Mouse (Mus musculus) forebrain, embryonic 14.5 days (tissue): ENCODE results near the gene Gm5767. TPM values are rescaled to one million over a fixed set of nuclear protein-coding genes. Genes with fewer than 3 reads are reported as not detected.

Experiments
- ATAC-seq: fragments of 200-750 bp; cut with Nextera tagmentation; 2 replicates; pipeline ENCODE4 v1.8.0; 2017; ENCODE audit warnings: mild to moderate bottlenecking, moderate library complexity
- DNase-seq: peaks from one replicate; pipeline ENCODE4 v3.0.0-alpha.2; 2015; ENCODE audit warnings: low spot score
- H3K27ac ChIP-seq: fragments of 300-500 bp; sonication (generic); 2 replicates; pipeline ENCODE4 v1.5.1; 2014; ENCODE audit warnings: low read depth, mild to moderate bottlenecking, control low read depth, low read length, moderate library complexity
- H3K27me3 ChIP-seq: fragments of 300-500 bp; sonication (generic); replicated peaks from 2 replicates; pipeline ENCODE4 v1.6.1; 2014; ENCODE audit warnings: low read length, control low read depth, mixed read lengths; ENCODE audit not compliant: control insufficient read depth, insufficient read depth
- H3K36me3 ChIP-seq: fragments of 300-500 bp; sonication (generic); 2 replicates; pipeline ENCODE4 v1.6.1; 2014; ENCODE audit warnings: low read length, control low read depth; ENCODE audit not compliant: control insufficient read depth, insufficient read depth
- H3K4me1 ChIP-seq: fragments of 300-500 bp; sonication (generic); 2 replicates; pipeline ENCODE4 v1.6.1; 2014; ENCODE audit warnings: antibody characterized with exemption, low read length, control low read depth; ENCODE audit not compliant: control insufficient read depth, insufficient read depth
- H3K4me2 ChIP-seq: fragments of 300-500 bp; sonication (generic); 2 replicates; pipeline ENCODE4 v1.6.1; 2014; ENCODE audit warnings: mild to moderate bottlenecking, control low read depth, low read length
- H3K4me3 ChIP-seq: fragments of 300-500 bp; sonication (generic); 2 replicates; pipeline ENCODE4 v1.5.1; 2014; ENCODE audit warnings: low read depth, low read length, control low read depth
- H3K9ac ChIP-seq: fragments of 300-500 bp; sonication (generic); 2 replicates; pipeline ENCODE4 v1.6.1; 2014; ENCODE audit warnings: mild to moderate bottlenecking, low read length, control low read depth, moderate library complexity
- H3K9me3 ChIP-seq: fragments of 300-500 bp; sonication (generic); replicated peaks from 2 replicates; pipeline ENCODE4 v1.6.1; 2016; ENCODE audit warnings: low read length, control low read depth, mixed read lengths; ENCODE audit not compliant: control insufficient read depth
- WGBS: fragments of 180-500 bp; shearing (Covaris S2); extraction: QIAGEN DNeasy Blood & Tissue Kit; methylation state at CpG from one replicate; pipeline ENCODE4 v1.1.7; 2014; 5-methylcytosine and 5-hydroxymethylcytosine counted together
- polyA plus RNA-seq: library from polyadenylated mRNA; unstranded; fragments of >200 nt; fragmentation: Nextera tagmentation; extraction: Ambion mirVana; gene quantifications from 2 replicates; pipeline ENCODE4 v1.2.1, GENCODE M21; 2014

The Gm5767 gene
- polyA plus RNA-seq, 1 experiment from 2014 or later = not detected

GRCm38 (mm10) chr16:8672811-8673210, 7.8 kb upstream of the Gm5767 start:
- H3K4me1 ChIP-seq = peaks cover 20% of the 10 kb centered on the region; the same call in 1 of the 2 replicates
- DNase-seq = no peak
- ATAC-seq = no peak
- no peaks in the 10 kb centered on the region for H3K9me3 ChIP-seq
- peak overlapping the region; percentile 74; the same call in 1 of the 2 replicates for H3K9ac ChIP-seq
- 0 out of 2 replicates have a peak, but pooled peaks cover 4% of the 10 kb centered on the region for H3K27me3 ChIP-seq
- H3K36me3 ChIP-seq = no peaks in the 10 kb centered on the region
- H3K4me2 ChIP-seq = peak overlapping the region; percentile 77
- H3K4me3 ChIP-seq = peak overlapping the region; percentile 62; the same call in 1 of the 2 replicates
- H3K27ac ChIP-seq = no peak overlapping the region

- H3K4me2 ChIP-seq = no peak overlapping the region
- DNase-seq (no peak), ATAC-seq (no peak)
- H3K4me1 ChIP-seq = peaks cover 17% of the 10 kb centered on the region; the same call in 1 of the 2 replicates
- no peaks in the 10 kb centered on the region for H3K36me3 ChIP-seq
- no peaks in the 10 kb centered on the region for H3K9me3 ChIP-seq
- 0 out of 2 replicates have a peak, but pooled peaks cover 4% of the 10 kb centered on the region for H3K27me3 ChIP-seq
- no peak overlapping the region for H3K4me3 ChIP-seq
- no peak overlapping the region for H3K9ac ChIP-seq
- 67% methylated on average over 6 of the region's 6 CpGs for WGBS
- H3K27ac ChIP-seq = no peak overlapping the region
Measured at GRCm38 (mm10) chr16:8673343-8673742, 7.2 kb upstream of the Gm5767 start.

- WGBS = 2% methylated on average over 8 of the region's 8 CpGs
- H3K4me3 ChIP-seq = no peak overlapping the region
- H3K27ac ChIP-seq = no peak overlapping the region
- no peaks in the 10 kb centered on the region for H3K36me3 ChIP-seq
- no peaks in the 10 kb centered on the region for H3K9me3 ChIP-seq
- no peak overlapping the region for H3K4me2 ChIP-seq
- H3K4me1 ChIP-seq = peaks cover 14% of the 10 kb centered on the region; the same call in 1 of the 2 replicates
- no peak overlapping the region for H3K9ac ChIP-seq
- ATAC-seq (no peak), DNase-seq (peak; percentile 81)
- H3K27me3 ChIP-seq = 0 out of 2 replicates have a peak, but pooled peaks cover 4% of the 10 kb centered on the region
Measured at GRCm38 (mm10) chr16:8674165-8674564, 6.4 kb upstream of the Gm5767 start.

GRCm38 (mm10) chr16:8675559-8675958, 5.0 kb upstream of the Gm5767 start:
- Histone ChIP-seq H3K27me3 (0 out of 2 replicates have a peak, but pooled peaks cover 4% of the 10 kb centered on the region), H3K9ac (no peak overlapping the region), H3K36me3 (no peaks in the 10 kb centered on the region), H3K9me3 (no peaks in the 10 kb centered on the region), H3K4me2 (no peak overlapping the region), H3K27ac (no peak overlapping the region), H3K4me1 (peaks cover 2% of the 10 kb centered on the region; the same call in 1 of the 2 replicates), H3K4me3 (no peak overlapping the region)
- no peak for DNase-seq
- 86% methylated on average over 8 of the region's 8 CpGs for WGBS
- ATAC-seq = no peak

- no peak overlapping the region for H3K27ac ChIP-seq
- no peaks in the 10 kb centered on the region for H3K36me3 ChIP-seq
- no peaks in the 10 kb centered on the region for H3K4me1 ChIP-seq
- H3K9ac ChIP-seq = no peak overlapping the region
- H3K9me3 ChIP-seq = no peaks in the 10 kb centered on the region
- 70% methylated on average over 2 of the region's 2 CpGs for WGBS
- H3K4me3 ChIP-seq = no peak overlapping the region
- DNase-seq = no peak
- ATAC-seq = no peak
- no peak overlapping the region for H3K4me2 ChIP-seq
- 0 out of 2 replicates have a peak, but pooled peaks cover 4% of the 10 kb centered on the region for H3K27me3 ChIP-seq
Measured at GRCm38 (mm10) chr16:8676228-8676627, 4.3 kb upstream of the Gm5767 start.

GRCm38 (mm10) chr16:8676800-8677199, 3.8 kb upstream of the Gm5767 start:
- Histone ChIP-seq H3K36me3 (no peaks in the 10 kb centered on the region), H3K27ac (no peak overlapping the region), H3K4me3 (no peak overlapping the region), H3K4me1 (no peaks in the 10 kb centered on the region), H3K4me2 (no peak overlapping the region), H3K9ac (no peak overlapping the region), H3K27me3 (0 out of 2 replicates have a peak, but pooled peaks cover 4% of the 10 kb centered on the region), H3K9me3 (no peaks in the 10 kb centered on the region)
- WGBS = 57% methylated on average over 4 of the region's 4 CpGs
- DNase-seq (peak; percentile 79), ATAC-seq (no peak)

GRCm38 (mm10) chr16:8678035-8678434, 2.5 kb upstream of the Gm5767 start:
- Histone ChIP-seq H3K9me3 (no peaks in the 10 kb centered on the region), H3K9ac (no peak overlapping the region), H3K27ac (no peak overlapping the region), H3K4me1 (no peaks in the 10 kb centered on the region), H3K27me3 (0 out of 2 replicates have a peak, but pooled peaks cover 3% of the 10 kb centered on the region), H3K4me3 (no peak overlapping the region), H3K4me2 (no peak overlapping the region), H3K36me3 (0 out of 2 replicates have a peak, but pooled peaks cover 4% of the 10 kb centered on the region)
- DNase-seq (no peak), ATAC-seq (no peak)
- WGBS = 51% methylated on average over 5 of the region's 5 CpGs

- Histone ChIP-seq H3K9ac (no peak overlapping the region), H3K4me3 (no peak overlapping the region), H3K27ac (no peak overlapping the region), H3K4me1 (no peaks in the 10 kb centered on the region), H3K36me3 (0 out of 2 replicates have a peak, but pooled peaks cover 4% of the 10 kb centered on the region), H3K4me2 (no peak overlapping the region), H3K9me3 (no peaks in the 10 kb centered on the region), H3K27me3 (no peaks in the 10 kb centered on the region)
- WGBS = 85% methylated on average over 4 of the region's 4 CpGs
- DNase-seq (no peak), ATAC-seq (no peak)
Measured at GRCm38 (mm10) chr16:8678676-8679075, 1.9 kb upstream of the Gm5767 start.

GRCm38 (mm10) chr16:8679780-8680179, 790 bp upstream of the Gm5767 start:
- DNase-seq = no peak
- H3K9ac ChIP-seq = no peak overlapping the region
- H3K4me3 ChIP-seq = no peak overlapping the region
- H3K9me3 ChIP-seq = no peaks in the 10 kb centered on the region
- H3K27me3 ChIP-seq = no peaks in the 10 kb centered on the region
- H3K36me3 ChIP-seq = 0 out of 2 replicates have a peak, but pooled peaks cover 4% of the 10 kb centered on the region
- WGBS = 90% methylated on average over 3 of the region's 3 CpGs
- ATAC-seq = no peak
- H3K27ac ChIP-seq = no peak overlapping the region
- no peak overlapping the region for H3K4me2 ChIP-seq
- H3K4me1 ChIP-seq = no peaks in the 10 kb centered on the region
